Mouse (Mus musculus): ENCODE measurements around the gene Rims3.
A peak's percentile ranks its signal among the peaks of the same experiment; 100 is the strongest.

Gene Rims3

GRCm38 (mm10) chr4:120854588-120855319 lies at the start of gene Rims3:
Gene Rims3 (plus strand): TSS chr4:120854816.
- no peak for DNase-seq (ENCODE audit: low spot score)

GRCm38 (mm10) chr4:120805816-120806215 lies 48.8 kb upstream of the Rims3 start:
- no peak for DNase-seq (ENCODE audit: low spot score)

GRCm38 (mm10) chr4:120813762-120814161 lies 40.9 kb upstream of the Rims3 start:
- DNase-seq (ENCODE audit: low spot score) = no peak

- no peak for DNase-seq (ENCODE audit: low spot score)
Measured at GRCm38 (mm10) chr4:120814171-120814570, 40.4 kb upstream of the Rims3 start.

- no peak for DNase-seq (ENCODE audit: low spot score)
Measured at GRCm38 (mm10) chr4:120815163-120815562, 39.5 kb upstream of the Rims3 start.

GRCm38 (mm10) chr4:120815622-120816334 lies 38.8 kb upstream of the Rims3 start:
- DNase-seq (ENCODE audit: low spot score) = peak; percentile 68

GRCm38 (mm10) chr4:120817002-120817774 lies 37.4 kb upstream of the Rims3 start:
- DNase-seq (ENCODE audit: low spot score) = no peak

- no peak for DNase-seq (ENCODE audit: low spot score)
Measured at GRCm38 (mm10) chr4:120817951-120818350, 36.7 kb upstream of the Rims3 start.

GRCm38 (mm10) chr4:120819296-120819695 lies 35.3 kb upstream of the Rims3 start:
- DNase-seq (ENCODE audit: low spot score) = no peak

GRCm38 (mm10) chr4:120819871-120820270 lies 34.7 kb upstream of the Rims3 start:
- DNase-seq (ENCODE audit: low spot score) = no peak

GRCm38 (mm10) chr4:120822191-120822911 lies 32.3 kb upstream of the Rims3 start:
- no peak for DNase-seq (ENCODE audit: low spot score)

- peak; percentile 88 for DNase-seq (ENCODE audit: low spot score)
Measured at GRCm38 (mm10) chr4:120825100-120825553, 29.5 kb upstream of the Rims3 start.

- peak; percentile 95 for DNase-seq (ENCODE audit: low spot score)
Measured at GRCm38 (mm10) chr4:120825577-120826326, 28.9 kb upstream of the Rims3 start.

GRCm38 (mm10) chr4:120826418-120826817 lies 28.2 kb upstream of the Rims3 start:
- DNase-seq (ENCODE audit: low spot score) = no peak

GRCm38 (mm10) chr4:120830767-120831166 lies 23.8 kb upstream of the Rims3 start:
- DNase-seq (ENCODE audit: low spot score) = no peak

- no peak for DNase-seq (ENCODE audit: low spot score)
Measured at GRCm38 (mm10) chr4:120831472-120831871, 23.1 kb upstream of the Rims3 start, which contains the start of gene Nfyc. Gene Nfyc (minus strand): TSS chr4:120831572.

GRCm38 (mm10) chr4:120841342-120841741 lies 13.3 kb upstream of the Rims3 start:
- no peak for DNase-seq (ENCODE audit: low spot score)

GRCm38 (mm10) chr4:120844423-120845082 lies 10.1 kb upstream of the Rims3 start:
- peak; percentile 11 for DNase-seq (ENCODE audit: low spot score)

GRCm38 (mm10) chr4:120845098-120845497 lies 9.5 kb upstream of the Rims3 start:
- no peak for DNase-seq (ENCODE audit: low spot score)

- no peak for DNase-seq (ENCODE audit: low spot score)
Measured at GRCm38 (mm10) chr4:120848909-120849308, 5.7 kb upstream of the Rims3 start.

GRCm38 (mm10) chr4:120849451-120849850 lies 5.2 kb upstream of the Rims3 start:
- no peak for DNase-seq (ENCODE audit: low spot score)
